Mouse (Mus musculus) olfactory bulb, adult 2 months (tissue): ENCODE results near the gene Ube2b. TPM values are rescaled to one million over a fixed set of nuclear protein-coding genes. Genes with fewer than 3 reads are reported as not detected.

Experiments used
- H3K27ac ChIP-seq: fragments of 200-500 bp; 2 replicates; pipeline ENCODE4 v1.5.1; 2012; ENCODE audit warnings: low read depth, low read length; ENCODE audit not compliant: insufficient read depth
- H3K4me1 ChIP-seq: fragments of 200-500 bp; 2 replicates; pipeline ENCODE4 v1.6.1; 2012; ENCODE audit warnings: low read length; ENCODE audit not compliant: control insufficient read depth, insufficient read depth
- H3K4me3 ChIP-seq: fragments of 200-500 bp; 2 replicates; pipeline ENCODE4 v1.5.1; 2012; ENCODE audit warnings: mild to moderate bottlenecking, low read depth, low read length, moderate library complexity; ENCODE audit not compliant: insufficient read depth
- CTCF ChIP-seq: fragments of 200-500 bp; IDR thresholded peaks from 2 replicates; pipeline ENCODE4 v1.5.1; 2012; ENCODE audit warnings: low read depth, mild to moderate bottlenecking, low read length, moderate library complexity; ENCODE audit not compliant: insufficient read depth
- POLR2A ChIP-seq: fragments of 200-500 bp; IDR thresholded peaks from 2 replicates; pipeline ENCODE4 v1.6.1; 2012; ENCODE audit warnings: mild to moderate bottlenecking, low read depth, low read length, moderate library complexity; ENCODE audit not compliant: insufficient read depth
- WGBS: fragments of 180-500 bp; shearing (Covaris S2); methylation state at CpG from one replicate; pipeline ENCODE4 v1.1.7; 2018; 5-methylcytosine and 5-hydroxymethylcytosine counted together
- polyA plus RNA-seq: library from polyadenylated mRNA; stranded (reverse); fragments of >200 nt; gene quantifications from 2 replicates; pipeline ENCODE4 v1.2.4, GENCODE M21; 2012; ENCODE audit warnings: low replicate concordance; ENCODE audit not compliant: missing spikeins, insufficient read depth, insufficient read length

Ube2b gene
- polyA plus RNA-seq, 1 experiment, result not detected

GRCm38 (mm10) chr11:51971644-51972043, 28.9 kb downstream of the Ube2b start:
- 94% methylated on average over 6 of the region's 6 CpGs for WGBS
- H3K4me1 ChIP-seq, result peaks cover 12% of the 10 kb centered on the region
- no peak overlapping the region for H3K4me3 ChIP-seq
- TF ChIP-seq POLR2A (no peak), CTCF (no peak)
- H3K27ac ChIP-seq, result no peak overlapping the region

GRCm38 (mm10) chr11:51969511-51969910, 31.1 kb downstream of the Ube2b start:
- Histone ChIP-seq H3K27ac (no peak overlapping the region), H3K4me1 (peaks cover 12% of the 10 kb centered on the region), H3K4me3 (no peak overlapping the region)
- TF ChIP-seq POLR2A (no peak), CTCF (no peak)
- WGBS, result 92% methylated on average over 2 of the region's 2 CpGs

GRCm38 (mm10) chr11:51968896-51969295, 31.7 kb downstream of the Ube2b start:
- TF ChIP-seq POLR2A (no peak), CTCF (no peak)
- 94% methylated on average over 9 of the region's 9 CpGs for WGBS
- no peak overlapping the region for H3K4me3 ChIP-seq

GRCm38 (mm10) chr11:51967443-51968401, 32.8 kb downstream of the Ube2b start, which contains the start of gene Cdkn2aipnl:
Gene Cdkn2aipnl (plus strand): TSS chr11:51967661.
- Histone ChIP-seq H3K4me3 (peak within 1 kb of the TSS; percentile 57), H3K4me1 (peaks cover 12% of the 10 kb centered on the region), H3K27ac (peak within 1 kb of the TSS; percentile 12; the same call in 1 of the 2 replicates)
- TF ChIP-seq CTCF, result peak; percentile 89
- 0 out of 2 replicates have a peak, but pooled peaks have one; percentile 35 for TF ChIP-seq POLR2A
- WGBS, result 3% methylated on average over 63 of the region's 63 CpGs

More at GRCm38 (mm10) chr11:51968896-51969295, 31.7 kb downstream of the Ube2b start:
- Histone ChIP-seq H3K4me1 (peaks cover 12% of the 10 kb centered on the region), H3K27ac (no peak overlapping the region)

GRCm38 (mm10) chr11:51966651-51967050, 33.9 kb downstream of the Ube2b start:
- 88% methylated on average over 5 of the region's 5 CpGs for WGBS
- peaks cover 12% of the 10 kb centered on the region for H3K4me1 ChIP-seq
- TF ChIP-seq POLR2A (no peak), CTCF (no peak)

GRCm38 (mm10) chr11:51962277-51962676, 38.3 kb downstream of the Ube2b start:
- Histone ChIP-seq H3K27ac (no peak overlapping the region), H3K4me3 (no peak overlapping the region), H3K4me1 (peaks cover 4% of the 10 kb centered on the region)
- TF ChIP-seq POLR2A (no peak), CTCF (no peak)
- 92% methylated on average over 7 of the region's 7 CpGs for WGBS

More at GRCm38 (mm10) chr11:51966651-51967050, 33.9 kb downstream of the Ube2b start:
- H3K27ac ChIP-seq, result no peak overlapping the region
- H3K4me3 ChIP-seq, result no peak overlapping the region

- no peak overlapping the region for H3K27ac ChIP-seq
- WGBS, result 95% methylated on average over 8 of the region's 8 CpGs
- H3K4me1 ChIP-seq, result 0 out of 2 replicates have a peak, but pooled peaks cover 3% of the 10 kb centered on the region
- TF ChIP-seq POLR2A (no peak), CTCF (no peak)
- no peak overlapping the region for H3K4me3 ChIP-seq
Measured at GRCm38 (mm10) chr11:51961761-51962160, 38.8 kb downstream of the Ube2b start.

GRCm38 (mm10) chr11:51960967-51961471, 39.5 kb downstream of the Ube2b start:
- WGBS, result 24% methylated on average over 11 of the region's 11 CpGs
- 0 out of 2 replicates have a peak, but pooled peaks cover 3% of the 10 kb centered on the region for H3K4me1 ChIP-seq
- no peak for TF ChIP-seq CTCF
- TF ChIP-seq POLR2A, result no peak
- no peak overlapping the region for H3K4me3 ChIP-seq
- H3K27ac ChIP-seq, result no peak overlapping the region

- Histone ChIP-seq H3K27ac (no peak overlapping the region), H3K4me1 (0 out of 2 replicates have a peak, but pooled peaks cover 3% of the 10 kb centered on the region), H3K4me3 (no peak overlapping the region)
- no peak for TF ChIP-seq CTCF
- TF ChIP-seq POLR2A, result no peak
- WGBS, result 87% methylated on average over 4 of the region's 4 CpGs
Measured at GRCm38 (mm10) chr11:51960061-51960460, 40.5 kb downstream of the Ube2b start.
